Mouse (Mus musculus) neural tube, embryonic 13.5 days (tissue): Measurements from ENCODE around the gene Smyd5. TPM values are rescaled to one million over a fixed set of nuclear protein-coding genes. Genes with fewer than 3 reads are reported as not detected.

Experiments
- ATAC-seq: fragments of 200-750 bp; cut with Nextera tagmentation; 2 replicates; pipeline ENCODE4 v1.8.0; 2017; ENCODE audit warnings: low read depth, mild to moderate bottlenecking, moderate TSS enrichment, moderate library complexity
- H3K27ac ChIP-seq: fragments of 300-500 bp; sonication (generic); replicated peaks from 2 replicates; pipeline ENCODE4 v1.5.1; 2015; ENCODE audit warnings: moderate library complexity, mild to moderate bottlenecking, inconsistent platforms
- H3K27me3 ChIP-seq: fragments of 300-500 bp; sonication (generic); 2 replicates; pipeline ENCODE4 v1.6.1; 2015; ENCODE audit warnings: mild to moderate bottlenecking, inconsistent platforms
- H3K36me3 ChIP-seq: fragments of 300-500 bp; sonication (generic); 2 replicates; pipeline ENCODE4 v1.6.1; 2015; ENCODE audit warnings: mild to moderate bottlenecking, inconsistent platforms
- H3K4me1 ChIP-seq: fragments of 300-500 bp; sonication (generic); replicated peaks from 2 replicates; pipeline ENCODE4 v1.6.1; 2015; ENCODE audit warnings: inconsistent platforms
- H3K4me2 ChIP-seq: fragments of 300-500 bp; sonication (generic); 2 replicates; pipeline ENCODE4 v1.6.1; 2015; ENCODE audit warnings: inconsistent platforms, mild to moderate bottlenecking, moderate library complexity
- H3K4me3 ChIP-seq: fragments of 300-500 bp; sonication (generic); 2 replicates; pipeline ENCODE4 v1.5.1; 2015; ENCODE audit warnings: mild to moderate bottlenecking, inconsistent platforms
- H3K9ac ChIP-seq: fragments of 300-500 bp; sonication (generic); 2 replicates; pipeline ENCODE4 v1.6.1; 2015; ENCODE audit warnings: moderate library complexity, mild to moderate bottlenecking, inconsistent platforms
- H3K9me3 ChIP-seq: fragments of 300-500 bp; sonication (generic); 2 replicates; pipeline ENCODE4 v1.6.1; 2016; ENCODE audit warnings: inconsistent platforms
- WGBS: fragments of 180-500 bp; shearing (Covaris S2); methylation state at CpG from one replicate; pipeline ENCODE4 v1.1.7; 2015; 5-methylcytosine and 5-hydroxymethylcytosine counted together
- polyA plus RNA-seq: library from polyadenylated mRNA; unstranded; fragments of >200 nt; fragmentation: Nextera tagmentation; extraction: Ambion mirVana; gene quantifications from 2 replicates; pipeline ENCODE4 v1.2.1, GENCODE M21; 2015

Smyd5 gene
- polyA plus RNA-seq, 1 experiment from 2014 or later, result 54.0 TPM

GRCm38 (mm10) chr6:85450697-85451663 is 19.2 kb downstream of the Smyd5 start, which contains the start of gene Cct7:
Cct7 (plus strand) TSS chr6:85451514.
- H3K27ac ChIP-seq, result peak within 1 kb of the TSS; percentile 94
- H3K9me3 ChIP-seq, result no peaks in the 10 kb centered on the region
- no peaks in the 10 kb centered on the region for H3K27me3 ChIP-seq
- peak within 1 kb of the TSS; percentile 88 for H3K4me3 ChIP-seq
- WGBS, result 3% methylated on average over 94 of the region's 96 CpGs
- peaks cover 40% of the 10 kb centered on the region for H3K4me1 ChIP-seq
- H3K36me3 ChIP-seq, result peaks cover 16% of the 10 kb centered on the region
- ATAC-seq, result peak; percentile 96
- peak within 1 kb of the TSS; percentile 97 for H3K9ac ChIP-seq
- peak within 1 kb of the TSS; percentile 98 for H3K4me2 ChIP-seq

- H3K4me1 ChIP-seq, result peaks cover 48% of the 10 kb centered on the region
- ATAC-seq, result peak; percentile 95
- H3K4me3 ChIP-seq, result peak within 1 kb of the TSS; percentile 88
- WGBS, result under 1% methylated on average over 54 of the region's 54 CpGs
- H3K36me3 ChIP-seq, result peaks cover 7% of the 10 kb centered on the region
- H3K9me3 ChIP-seq, result no peaks in the 10 kb centered on the region
- H3K9ac ChIP-seq, result peak within 1 kb of the TSS; percentile 97
- H3K27me3 ChIP-seq, result no peaks in the 10 kb centered on the region
- H3K4me2 ChIP-seq, result peak within 1 kb of the TSS; percentile 98
- H3K27ac ChIP-seq, result peak within 1 kb of the TSS; percentile 94
Observed at GRCm38 (mm10) chr6:85451664-85452410, 20.0 kb downstream of the Smyd5 start, which contains the start of gene Pradc1. Pradc1 (minus strand) TSS chr6:85451970.

GRCm38 (mm10) chr6:85452411-85452665 is 20.5 kb downstream of the Smyd5 start:
- Histone ChIP-seq H3K27me3 (no peaks in the 10 kb centered on the region), H3K4me2 (peak overlapping the region; percentile 98), H3K9ac (peak overlapping the region; percentile 97), H3K4me3 (peak overlapping the region; percentile 88), H3K4me1 (peaks cover 53% of the 10 kb centered on the region), H3K9me3 (no peaks in the 10 kb centered on the region), H3K36me3 (peaks cover 2% of the 10 kb centered on the region; the same call in 1 of the 2 replicates), H3K27ac (peak overlapping the region; percentile 94)
- 0% methylated on average over 15 of the region's 15 CpGs for WGBS
- ATAC-seq, result peak; percentile 9

GRCm38 (mm10) chr6:85452816-85453215 is 21.0 kb downstream of the Smyd5 start:
- no peak for ATAC-seq
- Histone ChIP-seq H3K27ac (peak overlapping the region; percentile 94; the same call in 1 of the 2 replicates), H3K36me3 (no peaks in the 10 kb centered on the region), H3K4me3 (peak overlapping the region; percentile 88), H3K4me2 (peak overlapping the region; percentile 98), H3K9me3 (no peaks in the 10 kb centered on the region), H3K27me3 (no peaks in the 10 kb centered on the region), H3K4me1 (peaks cover 55% of the 10 kb centered on the region), H3K9ac (peak overlapping the region; percentile 97)
- 12% methylated on average over 7 of the region's 7 CpGs for WGBS

- Histone ChIP-seq H3K4me2 (no peak overlapping the region), H3K27me3 (no peaks in the 10 kb centered on the region), H3K27ac (no peak overlapping the region), H3K9ac (no peak overlapping the region), H3K4me1 (peaks cover 38% of the 10 kb centered on the region), H3K4me3 (no peak overlapping the region), H3K9me3 (no peaks in the 10 kb centered on the region), H3K36me3 (peaks cover 61% of the 10 kb centered on the region)
- no peak for ATAC-seq
- WGBS, result 90% methylated on average over 2 of the region's 2 CpGs
Observed at GRCm38 (mm10) chr6:85459621-85460020, 27.8 kb downstream of the Smyd5 start.

GRCm38 (mm10) chr6:85465381-85465780 is 33.6 kb downstream of the Smyd5 start:
- H3K9me3 ChIP-seq, result no peaks in the 10 kb centered on the region

GRCm38 (mm10) chr6:85469660-85470430 is 38.1 kb downstream of the Smyd5 start:
- Histone ChIP-seq H3K4me1 (no peaks in the 10 kb centered on the region), H3K36me3 (peaks cover 76% of the 10 kb centered on the region), H3K27me3 (no peaks in the 10 kb centered on the region), H3K27ac (no peak overlapping the region), H3K9me3 (no peaks in the 10 kb centered on the region), H3K9ac (no peak overlapping the region), H3K4me3 (no peak overlapping the region), H3K4me2 (no peak overlapping the region)
- no peak for ATAC-seq
- 80% methylated on average over 5 of the region's 5 CpGs for WGBS

More at GRCm38 (mm10) chr6:85465381-85465780, 33.6 kb downstream of the Smyd5 start:
- Histone ChIP-seq H3K4me3 (no peak overlapping the region), H3K36me3 (peaks cover 97% of the 10 kb centered on the region), H3K27me3 (no peaks in the 10 kb centered on the region), H3K4me1 (no peaks in the 10 kb centered on the region), H3K27ac (no peak overlapping the region), H3K9ac (no peak overlapping the region), H3K4me2 (no peak overlapping the region)
- no peak for ATAC-seq

- WGBS, result 61% methylated on average over 8 of the region's 8 CpGs
Observed at GRCm38 (mm10) chr6:85471962-85472361, 40.2 kb downstream of the Smyd5 start.

GRCm38 (mm10) chr6:85472542-85472941 is 40.8 kb downstream of the Smyd5 start:
- no peak for ATAC-seq
- Histone ChIP-seq H3K27me3 (peaks cover 3% of the 10 kb centered on the region; the same call in 1 of the 2 replicates), H3K9ac (no peak overlapping the region), H3K27ac (no peak overlapping the region), H3K36me3 (peaks cover 52% of the 10 kb centered on the region), H3K4me3 (no peak overlapping the region), H3K4me1 (no peaks in the 10 kb centered on the region), H3K4me2 (no peak overlapping the region), H3K9me3 (no peaks in the 10 kb centered on the region)
- WGBS, result 52% methylated on average over 5 of the region's 5 CpGs

More at GRCm38 (mm10) chr6:85471962-85472361, 40.2 kb downstream of the Smyd5 start:
- Histone ChIP-seq H3K9me3 (no peaks in the 10 kb centered on the region), H3K9ac (no peak overlapping the region), H3K4me2 (no peak overlapping the region), H3K27ac (no peak overlapping the region), H3K4me3 (no peak overlapping the region), H3K27me3 (no peaks in the 10 kb centered on the region), H3K4me1 (no peaks in the 10 kb centered on the region), H3K36me3 (peaks cover 58% of the 10 kb centered on the region)
- ATAC-seq, result no peak

GRCm38 (mm10) chr6:85475581-85475980 is 43.8 kb downstream of the Smyd5 start:
- 91% methylated on average over 3 of the region's 3 CpGs for WGBS
- no peak for ATAC-seq
- peaks cover 6% of the 10 kb centered on the region; the same call in 1 of the 2 replicates for H3K4me1 ChIP-seq
- H3K4me3 ChIP-seq, result no peak overlapping the region
- H3K27ac ChIP-seq, result no peak overlapping the region
- H3K4me2 ChIP-seq, result no peak overlapping the region
- H3K36me3 ChIP-seq, result peaks cover 29% of the 10 kb centered on the region
- peaks cover 26% of the 10 kb centered on the region for H3K27me3 ChIP-seq
- no peak overlapping the region for H3K9ac ChIP-seq
- H3K9me3 ChIP-seq, result no peaks in the 10 kb centered on the region

- Histone ChIP-seq H3K9me3 (no peaks in the 10 kb centered on the region), H3K4me3 (no peak overlapping the region), H3K36me3 (peaks cover 29% of the 10 kb centered on the region), H3K27ac (no peak overlapping the region), H3K4me2 (no peak overlapping the region), H3K9ac (no peak overlapping the region), H3K27me3 (peaks cover 33% of the 10 kb centered on the region), H3K4me1 (peaks cover 8% of the 10 kb centered on the region; the same call in 1 of the 2 replicates)
- 38% methylated on average over 10 of the region's 10 CpGs for WGBS
- ATAC-seq, result no peak
Observed at GRCm38 (mm10) chr6:85477366-85477917, 45.7 kb downstream of the Smyd5 start.
